Mouse (Mus musculus): ENCODE data around the gene Gtf3c1.

- TF ChIP-seq POLR2A (IDR thresholded peaks at IDR 0.05; ENCODE audit: insufficient read depth, low read length) (no peak), CTCF (IDR thresholded peaks at IDR 0.05; ENCODE audit: low read depth, low read length) (no peak)
Measured at GRCm38 (mm10) chr7:125721033-125721432, 13.5 kb upstream of the Gtf3c1 start.

Data from ES-Bruce4 (cell line).